Comparison of ENCODE assay signal across 9 mouse cellular contexts in the genomic region with DNA sequence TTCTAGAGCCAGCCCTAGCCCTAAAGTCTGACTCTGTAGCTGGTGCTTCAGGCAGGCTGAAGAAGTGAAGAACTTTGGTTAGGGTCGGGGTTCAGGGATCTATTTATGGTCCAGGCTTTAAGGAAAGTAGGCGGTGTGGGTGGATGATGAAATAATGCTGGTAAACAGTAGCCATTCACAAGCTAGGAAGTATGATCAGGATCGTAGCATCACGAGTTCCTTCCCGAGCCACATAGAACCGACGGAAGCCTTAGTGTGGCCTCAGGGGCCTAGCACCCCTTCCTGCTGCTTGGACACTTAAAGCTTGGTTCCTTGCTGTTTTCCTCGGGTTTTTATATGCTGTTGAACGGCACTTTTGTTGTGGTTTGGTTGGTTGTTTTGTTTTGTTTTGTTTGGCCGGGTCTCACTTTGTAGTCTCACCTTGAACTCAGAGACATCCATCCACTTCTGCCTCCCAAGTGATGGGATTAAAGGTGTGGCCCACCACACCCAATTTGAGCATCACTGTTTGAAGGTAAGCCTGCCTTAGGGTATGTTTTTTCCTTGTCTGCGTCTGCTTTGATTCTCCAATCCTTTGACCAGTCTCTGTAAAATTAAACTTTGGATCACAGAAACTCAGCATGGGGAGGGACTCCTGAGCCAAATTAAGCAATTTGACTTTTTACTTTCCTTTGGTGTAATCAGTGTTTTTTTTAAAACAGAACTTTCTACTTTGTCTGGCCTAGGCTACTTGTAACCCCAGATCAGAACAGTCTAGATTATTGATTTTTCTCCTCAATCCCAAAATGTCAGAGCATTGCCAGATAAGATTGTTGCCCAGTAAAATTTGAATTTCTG. TPM values are rescaled to one million over a fixed set of nuclear protein-coding genes. Genes with fewer than 3 reads are reported as not detected.
DNase-seq lines count a peak whose midpoint lies in the region; ATAC-seq and TF ChIP-seq lines count a peak whose summit lies in the region.
"Had no signal": no experiment of that assay in that cellular context is flagged by ENCODE, and none has a peak within 500 bp of the region (broad histone marks: within the 10 kb centered on the region; RNA-seq: fewer than 3 reads in every experiment).

No protein-coding gene starts in this region.

- H3K4me1 ChIP-seq in hindbrain, embryonic 13.5 days (replicated peaks): peaks cover 35% of the 10 kb centered on the region
- peaks cover 5% of the 10 kb centered on the region; the same call in 1 of the 2 replicates for H3K4me1 ChIP-seq in hindbrain, embryonic 11.5 days (replicated peaks; ENCODE audit: control insufficient read depth, insufficient read depth, low read length)
- no peaks in the 10 kb centered on the region; the same call in 1 of the 2 replicates for H3K4me1 ChIP-seq in intestine, postnatal 0 days (replicated peaks; ENCODE audit: control insufficient read depth, insufficient read depth, low read length)

- no peak for TF ChIP-seq CTCF in intestine, postnatal 0 days (IDR thresholded peaks at IDR 0.05; ENCODE audit: low read depth)

- H3K4me2 ChIP-seq in hindbrain, embryonic 13.5 days: peak overlapping the region; percentile 81
- no peak overlapping the region for H3K4me2 ChIP-seq in hindbrain, embryonic 11.5 days (replicated peaks; ENCODE audit: low read depth, low read length)
- peak overlapping the region; percentile 89 for H3K4me2 ChIP-seq in intestine, postnatal 0 days (replicated peaks; ENCODE audit: low read depth)

- no peak overlapping the region for H3K27ac ChIP-seq in hindbrain, embryonic 13.5 days
- H3K27ac ChIP-seq in hindbrain, embryonic 11.5 days (ENCODE audit: low read depth, low read length): no peak overlapping the region
- H3K27ac ChIP-seq in intestine, postnatal 0 days (ENCODE audit: low read depth, low read length): peak overlapping the region; percentile 92

- H3K27me3 ChIP-seq in hindbrain, embryonic 13.5 days: no peaks in the 10 kb centered on the region
- no peaks in the 10 kb centered on the region for H3K27me3 ChIP-seq in hindbrain, embryonic 11.5 days (ENCODE audit: control insufficient read depth, insufficient read depth, low read length)
- no peaks in the 10 kb centered on the region for H3K27me3 ChIP-seq in intestine, postnatal 0 days (replicated peaks; ENCODE audit: control insufficient read depth, insufficient read depth, low read length)

- ATAC-seq in hindbrain, embryonic 13.5 days (ENCODE audit: low FRiP score): no peak
- no peak for ATAC-seq in hindbrain, embryonic 11.5 days (ENCODE audit: low FRiP score)
- ATAC-seq in intestine, postnatal 0 days: peak; percentile 32

- peak overlapping the region; percentile 70 for H3K4me3 ChIP-seq in hindbrain, embryonic 13.5 days
- no peak overlapping the region; the same call in 1 of the 2 replicates for H3K4me3 ChIP-seq in hindbrain, embryonic 11.5 days (ENCODE audit: low read depth, low read length)
- H3K4me3 ChIP-seq in intestine, postnatal 0 days (ENCODE audit: low read depth, low read length): peak overlapping the region; percentile 76

- 70% methylated on average over 11 of the region's 11 CpGs for WGBS in hindbrain, embryonic 13.5 days
- 80% methylated on average over 11 of the region's 11 CpGs for WGBS in hindbrain, embryonic 11.5 days
- WGBS in intestine, postnatal 0 days: 33% methylated on average over 11 of the region's 11 CpGs

- H3K9ac ChIP-seq in hindbrain, embryonic 13.5 days: peak overlapping the region; percentile 43
- H3K9ac ChIP-seq in hindbrain, embryonic 11.5 days (ENCODE audit: low read depth, low read length): no peak overlapping the region
- 0 out of 2 replicates have a peak overlapping the region, but pooled peaks have one; percentile 8 for H3K9ac ChIP-seq in intestine, postnatal 0 days (ENCODE audit: low read depth, low read length)

- DNase-seq in hindbrain, embryonic 11.5 days (ENCODE audit: low spot score): no peak
- DNase-seq in 416B (ENCODE audit: low read depth) (peak; percentile 62), adipocyte (ENCODE audit: low spot score) (peak; percentile 56)
- DNase-seq in thymus, postnatal 36 days: no peak
- no peak for DNase-seq in spleen, postnatal 14 days (ENCODE audit: low spot score in 2 of 2)
- DNase-seq in embryo, embryonic 10 days (ENCODE audit: low spot score): no peak
- DNase-seq: adrenal gland, postnatal 10 days had no signal

- no peaks in the 10 kb centered on the region for H3K36me3 ChIP-seq in hindbrain, embryonic 13.5 days
- no peaks in the 10 kb centered on the region for H3K36me3 ChIP-seq in hindbrain, embryonic 11.5 days (ENCODE audit: control insufficient read depth, insufficient read depth, low read length)
- peaks cover 4% of the 10 kb centered on the region; the same call in 1 of the 2 replicates for H3K36me3 ChIP-seq in intestine, postnatal 0 days (ENCODE audit: control insufficient read depth, insufficient read depth)

- no peaks in the 10 kb centered on the region for H3K9me3 ChIP-seq in hindbrain, embryonic 13.5 days
- H3K9me3 ChIP-seq in hindbrain, embryonic 11.5 days (ENCODE audit: control insufficient read depth, low read length): no peaks in the 10 kb centered on the region
- no peaks in the 10 kb centered on the region for H3K9me3 ChIP-seq in intestine, postnatal 0 days (ENCODE audit: control insufficient read depth)

RNA-seq across cellular contexts. Expression of gene Rusc2, which starts 1.7 kb away (rescaled TPM):
- polyA plus RNA-seq in hindbrain, embryonic 13.5 days (2015; fragmentation: Nextera tagmentation; extraction: Ambion mirVana): 70.8 and 75.4 TPM in 2 replicates
- 15.8 and 19.1 TPM in 2 replicates for polyA plus RNA-seq in hindbrain, embryonic 11.5 days (2014; fragmentation: Nextera tagmentation; extraction: Ambion mirVana)
- polyA plus RNA-seq in intestine, postnatal 0 days (2015; fragmentation: Nextera tagmentation; extraction: Ambion mirVana): 11.9 and 12.1 TPM in 2 replicates

RNA-seq across cellular contexts. Expression of gene Fam166b, which starts 45.5 kb away (rescaled TPM):
- polyA plus RNA-seq in hindbrain, embryonic 13.5 days (2015; fragmentation: Nextera tagmentation; extraction: Ambion mirVana): 0.71 and 1.4 TPM in 2 replicates
- polyA plus RNA-seq in hindbrain, embryonic 11.5 days (2014; fragmentation: Nextera tagmentation; extraction: Ambion mirVana): 0.26 and 0.70 TPM in 2 replicates
- polyA plus RNA-seq in intestine, postnatal 0 days (2015; fragmentation: Nextera tagmentation; extraction: Ambion mirVana): 0.16 TPM in 1 of 2 replicates, not detected in the other

RNA-seq across cellular contexts. Expression of gene Tesk1, which starts 58.3 kb away (rescaled TPM):
- 8.7 and 9.7 TPM in 2 replicates for polyA plus RNA-seq in hindbrain, embryonic 13.5 days (2015; fragmentation: Nextera tagmentation; extraction: Ambion mirVana)
- 9.1 and 10.1 TPM in 2 replicates for polyA plus RNA-seq in hindbrain, embryonic 11.5 days (2014; fragmentation: Nextera tagmentation; extraction: Ambion mirVana)
- polyA plus RNA-seq in intestine, postnatal 0 days (2015; fragmentation: Nextera tagmentation; extraction: Ambion mirVana): 4.6 and 4.7 TPM in 2 replicates

Comparison
In these comparisons a context has a peak if more than half of its experiments do, and no peak if none do; other contexts are left out.
1. DNase-seq: peak in 416B (single experiment) and adipocyte (single experiment); none in hindbrain, embryonic 11.5 days (single experiment), thymus, postnatal 36 days (0 of 2), spleen, postnatal 14 days (0 of 2) and embryo, embryonic 10 days (single experiment).